Comparison of ENCODE assay signal across 15 mouse cellular contexts in the genomic region with DNA sequence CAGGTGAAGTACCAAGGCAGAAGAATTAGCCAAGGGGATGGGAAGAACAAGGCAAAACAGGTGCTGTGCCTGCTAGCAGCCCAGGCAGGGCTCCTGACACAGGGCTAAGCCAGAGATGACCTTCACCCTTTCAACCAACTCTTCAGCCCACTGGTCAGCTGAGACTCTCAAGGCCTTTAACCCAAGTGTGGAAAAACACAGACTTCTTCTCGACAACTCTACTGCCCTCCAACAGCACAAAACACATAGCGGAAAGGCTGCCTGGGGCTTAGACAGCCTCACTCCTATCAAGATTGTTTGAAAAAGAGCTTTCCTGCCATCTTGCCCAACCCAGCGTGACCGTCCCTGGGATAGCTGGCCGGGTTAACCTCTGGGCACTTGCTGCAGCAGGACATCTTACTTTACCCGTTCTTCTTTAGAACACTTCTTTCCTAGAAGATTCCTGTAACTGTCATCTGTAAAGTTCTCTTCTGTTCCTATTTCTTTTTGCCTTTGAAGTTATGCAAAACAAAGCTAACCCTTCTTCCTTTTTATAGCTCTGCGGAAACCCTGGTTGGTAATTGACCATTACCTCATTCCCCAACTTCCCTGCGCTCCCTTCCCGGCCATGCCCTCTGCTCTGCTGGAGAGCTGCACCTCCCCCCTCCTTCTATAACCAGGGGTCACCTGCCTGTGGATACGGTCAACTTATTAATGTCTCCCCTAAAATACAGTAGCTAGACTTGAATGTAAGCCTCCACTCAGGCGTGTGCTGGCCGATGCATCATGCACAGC. TPM values are rescaled to one million over a fixed set of nuclear protein-coding genes. Genes with fewer than 3 reads are reported as not detected.
DNase-seq lines count a peak whose midpoint lies in the region; ATAC-seq and TF ChIP-seq lines count a peak whose summit lies in the region.
"Had no signal": no experiment of that assay in that cellular context is flagged by ENCODE, and none has a peak within 500 bp of the region (broad histone marks: within the 10 kb centered on the region; RNA-seq: fewer than 3 reads in every experiment).

No protein-coding gene starts in this region.

- peak; percentile 62; the same call in 1 of the 2 replicates for ATAC-seq in kidney, embryonic 15.5 days (replicated peaks; ENCODE audit: low FRiP score)
- ATAC-seq in megakaryocyte progenitor cell, adult 5-6 weeks (replicated peaks; ENCODE audit: poor library complexity) = peak; percentile 78
- ATAC-seq: forebrain, embryonic 14.5 days; hindbrain, postnatal 0 days had no signal

- peak; percentile 44 for DNase-seq in kidney, adult 11 months
- DNase-seq in kidney, adult 18-20 months = no peak
- no peak for DNase-seq in right cerebral cortex, postnatal 4 days
- DNase-seq in frontal cortex, adult 2 months (ENCODE audit: extremely low spot score in 1 of 2, low spot score in 1 of 2) = no peak
- DNase-seq: cerebellum, adult 11-12 months; cerebellum, postnatal 25 days; lung, postnatal 14 days had no signal

- H3K4me1 ChIP-seq in bone marrow, adult 2 months (ENCODE audit: control insufficient read depth, insufficient read depth, low read length) = no peaks in the 10 kb centered on the region; the same call in 1 of the 2 replicates
- H3K4me1 ChIP-seq in kidney, embryonic 15.5 days = peaks cover 20% of the 10 kb centered on the region

- no peak for TF ChIP-seq CTCF in bone marrow, adult 2 months (IDR thresholded peaks at IDR 0.05; ENCODE audit: control insufficient read depth, insufficient read depth, low read length)

- WGBS in bone marrow, adult 2 months = 43% methylated on average over 12 of the region's 12 CpGs
- 29% methylated on average over 12 of the region's 12 CpGs for WGBS in kidney, embryonic 15.5 days

- TF ChIP-seq POLR2A in bone marrow, adult 2 months (IDR thresholded peaks at IDR 0.05; ENCODE audit: borderline replicate concordance, control insufficient read depth, low read depth, low read length) = no peak

- H3K36me3 ChIP-seq in kidney, embryonic 15.5 days = 0 out of 2 replicates have a peak, but pooled peaks cover 4% of the 10 kb centered on the region
- H3K36me3 ChIP-seq: neural tube, embryonic 13.5 days had no signal

- no peak overlapping the region for H3K4me2 ChIP-seq in kidney, embryonic 15.5 days
- H3K4me2 ChIP-seq: neural tube, embryonic 13.5 days had no signal

- H3K4me3 ChIP-seq in bone marrow, adult 2 months (replicated peaks; ENCODE audit: control insufficient read depth, low read depth, low read length) = peak overlapping the region; percentile 22
- no peak overlapping the region for H3K4me3 ChIP-seq in kidney, embryonic 15.5 days (replicated peaks)
- H3K4me3 ChIP-seq: midbrain, embryonic 10.5 days; neural tube, embryonic 13.5 days had no signal

- H3K9ac ChIP-seq in kidney, embryonic 15.5 days = no peak overlapping the region
- H3K9ac ChIP-seq: liver, embryonic 14.5 days; neural tube, embryonic 13.5 days had no signal

- no peaks in the 10 kb centered on the region for H3K27me3 ChIP-seq in kidney, embryonic 15.5 days
- H3K27me3 ChIP-seq: neural tube, embryonic 13.5 days had no signal

- no peaks in the 10 kb centered on the region for H3K9me3 ChIP-seq in kidney, embryonic 15.5 days (replicated peaks)

- peak overlapping the region; percentile 54; the same call in 1 of the 2 replicates for H3K27ac ChIP-seq in bone marrow, adult 2 months (ENCODE audit: control insufficient read depth, insufficient read depth, low read depth, low read length, poor library complexity)
- no peak overlapping the region for H3K27ac ChIP-seq in kidney, embryonic 15.5 days
- H3K27ac ChIP-seq: hindbrain, postnatal 0 days; liver, embryonic 14.5 days; midbrain, embryonic 10.5 days; neural tube, embryonic 13.5 days had no signal

RNA-seq across cellular contexts. Expression of gene Gtf2a1, which starts 47.0 kb away (rescaled TPM):
- polyA plus RNA-seq in bone marrow, adult 2 months (2011; ENCODE audit: insufficient read depth, insufficient read length, low replicate concordance, missing spikeins) = 26.2 and 38.5 TPM in 2 replicates
- 46.6 and 50.0 TPM in 2 replicates for polyA plus RNA-seq in kidney, embryonic 15.5 days (2015; fragmentation: Nextera tagmentation; extraction: Ambion mirVana)
- total RNA-seq in megakaryocyte progenitor cell, adult 5-6 weeks (2015) = 31.1 and 34.5 TPM in 2 replicates
- 31.7 and 35.5 TPM in 2 replicates for total RNA-seq in megakaryocyte progenitor cell, adult 5-6 weeks (2017)
- polyA plus RNA-seq in frontal cortex, adult 2 months (2012; rRNA removed) = 26.9 TPM in 2 replicates
